ENCODE assay signal across 13 mouse cellular contexts in genomic region chr17:63693274-63693673, GRCm38 (mm10).
"Had no signal": no experiment of that assay in that cellular context is flagged by ENCODE, and none has a peak within 500 bp of the region (broad histone marks: within the 10 kb centered on the region; RNA-seq: fewer than 3 reads in every experiment).

No protein-coding gene starts in this region.

- H3K9me3 ChIP-seq: kidney, embryonic 15.5 days; liver, embryonic 13.5 days; midbrain, embryonic 12.5 days had no signal

- H3K4me3 ChIP-seq: kidney, embryonic 15.5 days; left cerebral cortex, adult 2 months; liver, embryonic 13.5 days; midbrain, embryonic 12.5 days had no signal

- H3K9ac ChIP-seq: kidney, embryonic 15.5 days; liver, embryonic 13.5 days; midbrain, embryonic 12.5 days had no signal

- H3K4me2 ChIP-seq: kidney, embryonic 15.5 days; liver, embryonic 13.5 days; midbrain, embryonic 12.5 days had no signal

- H3K27me3 ChIP-seq: kidney, embryonic 15.5 days; liver, embryonic 13.5 days; midbrain, embryonic 12.5 days had no signal

- H3K27ac ChIP-seq: kidney, embryonic 15.5 days; left cerebral cortex, adult 2 months; liver, embryonic 13.5 days; midbrain, embryonic 12.5 days had no signal

- DNase-seq: kidney, adult 8-10 months; kidney, postnatal 10 days; kidney, postnatal 36 days; layer of hippocampus, postnatal 36 days; liver, embryonic 13.5 days; lung, adult 2 months; lung, postnatal 14 days; lung, postnatal 4 days; thymus, adult 18-20 months; thymus, postnatal 36 days had no signal

- H3K4me1 ChIP-seq: liver, embryonic 13.5 days; midbrain, embryonic 12.5 days had no signal

- H3K36me3 ChIP-seq: kidney, embryonic 15.5 days; liver, embryonic 13.5 days; midbrain, embryonic 12.5 days had no signal
